Mouse (Mus musculus): ENCODE data around the gene Preb. TPM values are rescaled to one million over a fixed set of nuclear protein-coding genes. Genes with fewer than 3 reads are reported as not detected.

Preb gene
- total RNA-seq, 2 experiments from 2014 or later: 79.3 to 82.9 TPM

- DNase-seq (ENCODE audit: low spot score): no peak
Observed at GRCm38 (mm10) chr5:30927945-30928529, 32.1 kb downstream of the Preb start.

GRCm38 (mm10) chr5:30926073-30926472, 34.1 kb downstream of the Preb start:
- DNase-seq (ENCODE audit: low spot score): no peak
- intact Hi-C loops (cut with DNase I): no loop called here

More at GRCm38 (mm10) chr5:30927945-30928529, 32.1 kb downstream of the Preb start:
- intact Hi-C loops (cut with DNase I): no loop called here

- no peak for DNase-seq (ENCODE audit: low spot score)
- intact Hi-C loops (cut with DNase I): no loop called here
Observed at GRCm38 (mm10) chr5:30925217-30925616, 34.9 kb downstream of the Preb start.

GRCm38 (mm10) chr5:30924614-30925013, 35.5 kb downstream of the Preb start:
- intact Hi-C loops (cut with DNase I): loop anchor here (5.0 kb wide), 1 partner anchor 112 kb away; the partner anchor contains the start of gene Mapre3
- DNase-seq (ENCODE audit: low spot score): no peak

- no peak for DNase-seq (ENCODE audit: low spot score)
- intact Hi-C loops (cut with DNase I): loop anchor here (5.0 kb wide), 1 partner anchor 111 kb away; the partner anchor contains the start of gene Mapre3
Observed at GRCm38 (mm10) chr5:30923119-30923518, 37.0 kb downstream of the Preb start.

- DNase-seq (ENCODE audit: low spot score): no peak
- intact Hi-C loops (cut with DNase I): loop anchor here (5.0 kb wide), 1 partner anchor 110 kb away; the partner anchor contains the start of gene Mapre3
Observed at GRCm38 (mm10) chr5:30922581-30923041, 37.5 kb downstream of the Preb start.

GRCm38 (mm10) chr5:30921256-30922033, 38.7 kb downstream of the Preb start, which contains the start of gene Khk:
Gene Khk, plus strand, starts transcription at chr5:30921431.
- intact Hi-C loops (cut with DNase I): loop anchor here (5.0 kb wide), 1 partner anchor 109 kb away; the partner anchor contains the start of gene Mapre3
- peak; percentile 74 for DNase-seq (ENCODE audit: low spot score)

- intact Hi-C loops (cut with DNase I): loop anchor here (5.0 kb wide), 1 partner anchor 108 kb away; the partner anchor contains the start of gene Mapre3
- DNase-seq (ENCODE audit: low spot score): no peak
Observed at GRCm38 (mm10) chr5:30920621-30921020, 39.5 kb downstream of the Preb start.

GRCm38 (mm10) chr5:30919831-30920614, 40.1 kb downstream of the Preb start:
- DNase-seq (ENCODE audit: low spot score): no peak
- intact Hi-C loops (cut with DNase I): loop anchor here (5.0 kb wide), 1 partner anchor 108 kb away; the partner anchor contains the start of gene Mapre3

- DNase-seq (ENCODE audit: low spot score): no peak
- intact Hi-C loops (cut with DNase I): no loop called here
Observed at GRCm38 (mm10) chr5:30918691-30919090, 41.5 kb downstream of the Preb start.

GRCm38 (mm10) chr5:30917891-30918670, 42.1 kb downstream of the Preb start:
- intact Hi-C loops (cut with DNase I): no loop called here

GRCm38 (mm10) chr5:30917348-30917747, 42.8 kb downstream of the Preb start:
- no peak for DNase-seq (ENCODE audit: low spot score)
- intact Hi-C loops (cut with DNase I): no loop called here

More at GRCm38 (mm10) chr5:30917891-30918670, 42.1 kb downstream of the Preb start:
- DNase-seq (ENCODE audit: low spot score): no peak

- no peak for DNase-seq (ENCODE audit: low spot score)
- intact Hi-C loops (cut with DNase I): loop anchor here (1.0 kb wide), 1 partner anchor 32 kb away; no protein-coding TSS in a partner anchor
Observed at GRCm38 (mm10) chr5:30916841-30917240, 43.3 kb downstream of the Preb start.

GRCm38 (mm10) chr5:30915974-30916433, 44.2 kb downstream of the Preb start:
- peak; percentile 92 for DNase-seq (ENCODE audit: low spot score)
- intact Hi-C loops (cut with DNase I): loop anchor here (1.0 kb wide), 1 partner anchor 31 kb away; no protein-coding TSS in a partner anchor

- DNase-seq (ENCODE audit: low spot score): no peak
- intact Hi-C loops (cut with DNase I): no loop called here
Observed at GRCm38 (mm10) chr5:30915456-30915855, 44.7 kb downstream of the Preb start.

- intact Hi-C loops (cut with DNase I): no loop called here
- no peak for DNase-seq (ENCODE audit: low spot score)
Observed at GRCm38 (mm10) chr5:30914849-30915248, 45.3 kb downstream of the Preb start.

GRCm38 (mm10) chr5:30914101-30914635, 46.0 kb downstream of the Preb start:
- intact Hi-C loops (cut with DNase I): no loop called here
- DNase-seq (ENCODE audit: low spot score): no peak

GRCm38 (mm10) chr5:30913060-30913841, 46.9 kb downstream of the Preb start, which contains the start of gene Emilin1:
Gene Emilin1, plus strand, starts transcription at chr5:30913402.
- DNase-seq (ENCODE audit: low spot score): peak; percentile 76
- intact Hi-C loops (cut with DNase I): loop anchor here (2.0 kb wide), 1 partner anchor 44 kb away; the partner anchor contains the start of gene Tmem214
